In genomic region chr15:99240129-99240528, GRCm38 (mm10) we compare ENCODE assay signal across 16 mouse cellular contexts. TPM values are rescaled to one million over a fixed set of nuclear protein-coding genes. Genes with fewer than 3 reads are reported as not detected.
DNase-seq lines count a peak whose midpoint lies in the region; TF ChIP-seq lines count a peak whose summit lies in the region.
"Had no signal": no experiment of that assay in that cellular context is flagged by ENCODE, and none has a peak within 500 bp of the region (broad histone marks: within the 10 kb centered on the region; RNA-seq: fewer than 3 reads in every experiment).

No protein-coding gene starts in this region.

- WGBS in kidney, adult 2 months, result 71% methylated on average over 4 of the region's 4 CpGs
- 70% methylated on average over 4 of the region's 4 CpGs for WGBS in spleen, adult 2 months

- no peaks in the 10 kb centered on the region for H3K27me3 ChIP-seq in kidney, adult 2 months (replicated peaks; ENCODE audit: control insufficient read depth, insufficient read depth, low read length)
- no peaks in the 10 kb centered on the region for H3K27me3 ChIP-seq in spleen, adult 2 months (ENCODE audit: control insufficient read depth, insufficient read depth, low read length)
- H3K27me3 ChIP-seq: hindbrain, embryonic 13.5 days; neural tube, embryonic 12.5 days had no signal

- DNase-seq in kidney, adult 2 months, result no peak
- DNase-seq in kidney, adult 8-10 months, result no peak
- no peak for DNase-seq in spleen, adult 2 months (ENCODE audit: low read depth in 1 of 2, low spot score in 2 of 2)
- no peak for DNase-seq in spleen, postnatal 36 days (ENCODE audit: low spot score in 2 of 2)
- DNase-seq in R1 (ENCODE audit: low read depth, low spot score), result peak; percentile 63
- DNase-seq in natural killer cell, adult 2 months (ENCODE audit: low spot score in 2 of 2), result no peak
- no peak for DNase-seq in thymus, postnatal 4 days
- DNase-seq: adrenal gland, adult 8-10 months; cerebellum, adult 11 months; lung, postnatal 10 days; midbrain, embryonic 14.5 days; spleen, adult 18-20 months; thymus, adult 18-20 months had no signal

- H3K27ac ChIP-seq in kidney, adult 2 months (ENCODE audit: insufficient read depth, low read depth, low read length), result no peak overlapping the region
- no peak overlapping the region for H3K27ac ChIP-seq in spleen, adult 2 months (ENCODE audit: insufficient read depth, low read length)
- H3K27ac ChIP-seq: hindbrain, embryonic 13.5 days; limb, embryonic 10.5 days; neural tube, embryonic 12.5 days had no signal

- no peaks in the 10 kb centered on the region for H3K36me3 ChIP-seq in kidney, adult 2 months (ENCODE audit: control insufficient read depth, insufficient read depth, low read length)
- H3K36me3 ChIP-seq in spleen, adult 2 months (ENCODE audit: control insufficient read depth, insufficient read depth, low read length), result peaks cover 20% of the 10 kb centered on the region

- no peak overlapping the region for H3K4me3 ChIP-seq in kidney, adult 2 months (ENCODE audit: insufficient read depth, low read depth, low read length)
- H3K4me3 ChIP-seq in spleen, adult 2 months (ENCODE audit: extremely low read depth, insufficient read depth, insufficient read length), result no peak overlapping the region
- H3K4me3 ChIP-seq: hindbrain, embryonic 13.5 days; limb, embryonic 10.5 days; neural tube, embryonic 12.5 days had no signal

- TF ChIP-seq CTCF in kidney, adult 2 months (conservative IDR thresholded peaks at IDR 0.05; ENCODE audit: insufficient read depth, insufficient read length, low read depth, low read length), result peak; percentile 48
- TF ChIP-seq CTCF in spleen, adult 2 months (IDR thresholded peaks at IDR 0.05; ENCODE audit: extremely low read depth, insufficient read depth, insufficient read length, insufficient replicate concordance), result peak; percentile 21; the same call in 1 of the 2 replicates

- TF ChIP-seq POLR2A in kidney, adult 2 months (IDR thresholded peaks at IDR 0.05; ENCODE audit: low read depth, low read length), result no peak
- TF ChIP-seq POLR2A in spleen, adult 2 months (IDR thresholded peaks at IDR 0.05; ENCODE audit: low read depth, low read length), result no peak

- no peaks in the 10 kb centered on the region for H3K4me1 ChIP-seq in kidney, adult 2 months (ENCODE audit: control insufficient read depth, insufficient read depth, low read length)
- no peaks in the 10 kb centered on the region for H3K4me1 ChIP-seq in spleen, adult 2 months (ENCODE audit: control insufficient read depth, insufficient read depth, insufficient read length)
- H3K4me1 ChIP-seq: hindbrain, embryonic 13.5 days had no signal

RNA-seq across cellular contexts. Expression of gene Mcrs1, which starts 11.6 kb away (rescaled TPM):
- polyA plus RNA-seq in kidney, adult 2 months (2012; rRNA removed), result 70.6 and 81.3 TPM in 2 replicates
- 48.5 and 63.1 TPM in 2 replicates for polyA plus RNA-seq in spleen, adult 2 months (2012; rRNA removed)

RNA-seq across cellular contexts. Expression of gene Kcnh3, which starts 15.5 kb away (rescaled TPM):
- 0.38 and 0.42 TPM in 2 replicates for polyA plus RNA-seq in kidney, adult 2 months (2012; rRNA removed)
- polyA plus RNA-seq in spleen, adult 2 months (2012; rRNA removed), result 3.5 and 3.7 TPM in 2 replicates
- polyA plus RNA-seq: limb, embryonic 10.5 days had no signal

RNA-seq across cellular contexts. Expression of gene Prpf40b, which starts 54.8 kb away (rescaled TPM):
- polyA plus RNA-seq in kidney, adult 2 months (2012; rRNA removed), result 48.0 and 59.4 TPM in 2 replicates
- 27.1 and 31.4 TPM in 2 replicates for polyA plus RNA-seq in spleen, adult 2 months (2012; rRNA removed)

RNA-seq across cellular contexts. Expression of gene Fam186b, which starts 55.6 kb away (rescaled TPM):
- 0.13 and 0.24 TPM in 2 replicates for polyA plus RNA-seq in kidney, adult 2 months (2012; rRNA removed)
- polyA plus RNA-seq in spleen, adult 2 months (2012; rRNA removed), result 0.02 and 0.05 TPM in 2 replicates
